Mouse (Mus musculus): ENCODE data around the gene Nmur1. TPM values are rescaled to one million over a fixed set of nuclear protein-coding genes. Genes with fewer than 3 reads are reported as not detected.
A peak's percentile ranks its signal among the peaks of the same experiment; 100 is the strongest.

Gene Nmur1
- polyA plus RNA-seq, 2 experiments from 2014 or later = 1.5 to 4.0 TPM

GRCm38 (mm10) chr1:86409476-86409875, 16.6 kb downstream of the Nmur1 start:
- peak; percentile 28 for ATAC-seq

DNA sequence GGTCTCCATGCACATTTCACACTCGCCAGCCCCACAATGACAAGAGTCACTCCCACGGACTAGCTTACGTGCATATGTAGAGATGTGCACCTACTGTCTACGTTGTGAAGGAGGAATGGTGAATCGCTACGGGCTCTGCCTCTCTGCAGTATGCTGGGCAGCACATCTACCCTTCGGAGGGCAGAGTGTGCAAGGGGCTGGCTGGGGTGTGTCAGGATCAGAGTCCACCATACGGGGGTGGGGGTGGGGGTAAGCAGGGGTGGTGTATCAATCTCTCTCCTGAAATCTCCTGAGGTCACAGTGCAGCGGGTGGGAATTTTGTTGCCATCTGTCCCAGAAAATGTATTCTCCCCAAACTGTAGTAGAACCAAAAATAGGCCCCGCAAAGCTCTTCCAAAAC, 17.5 kb downstream of the Nmur1 start:
- ATAC-seq = no peak

- ATAC-seq = peak; percentile 84
These were observed 19.1 kb downstream of the Nmur1 start for GRCm38 (mm10) chr1:86406914-86407313.

- no peak for ATAC-seq
These were observed 19.7 kb downstream of the Nmur1 start for GRCm38 (mm10) chr1:86406313-86406712.

GRCm38 (mm10) chr1:86404834-86405233, 21.2 kb downstream of the Nmur1 start:
- no peak for ATAC-seq

DNA sequence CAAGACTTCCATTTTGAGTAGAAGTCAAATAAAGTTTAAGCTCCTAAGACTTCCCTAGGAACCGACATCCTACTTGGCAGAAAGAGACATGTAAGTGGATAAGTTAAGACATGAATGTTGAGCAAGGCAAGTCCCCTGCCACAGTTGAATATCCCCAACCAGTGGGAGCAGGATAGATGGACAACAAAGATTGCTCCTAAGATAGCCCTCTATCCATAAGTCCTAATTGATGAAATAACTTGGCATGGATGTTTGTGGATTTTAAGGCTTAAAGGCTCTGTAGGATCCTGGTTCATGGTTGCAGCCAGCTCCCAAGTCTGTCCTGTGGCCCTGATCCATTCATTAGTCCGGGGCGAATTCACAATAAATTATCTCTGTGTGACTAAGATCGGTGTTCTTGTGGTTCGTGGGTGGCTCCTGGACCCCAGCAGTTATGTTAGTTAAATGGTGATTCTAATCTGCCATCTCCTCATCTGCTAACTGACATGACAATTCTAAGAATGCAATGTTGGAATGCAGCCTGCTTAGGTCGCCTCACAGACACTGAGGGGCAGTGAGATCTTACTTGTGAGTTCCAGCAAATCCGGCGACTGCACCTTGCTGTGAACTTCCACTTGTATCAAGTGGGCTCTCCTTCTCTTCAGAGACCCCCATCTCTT, 25.8 kb downstream of the Nmur1 start:
- ATAC-seq = no peak

DNA sequence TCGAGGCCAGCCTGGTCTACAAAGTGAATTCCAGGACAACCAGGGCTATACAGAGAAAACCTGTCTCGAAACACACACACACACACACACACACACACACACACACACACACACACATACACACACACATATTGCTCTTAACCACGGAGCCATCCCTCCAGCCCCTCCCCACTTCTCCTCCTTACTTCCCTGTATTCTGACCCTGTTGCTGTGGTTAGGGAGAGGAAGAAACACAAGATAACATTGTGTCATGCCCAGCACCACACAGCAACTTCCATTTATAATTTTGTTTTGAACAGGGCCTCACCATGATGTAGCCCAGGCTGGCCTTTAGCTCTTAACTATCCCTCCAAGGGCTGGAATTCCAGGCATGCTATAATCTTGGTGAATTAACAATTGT, 26.7 kb downstream of the Nmur1 start:
- no peak for ATAC-seq

GRCm38 (mm10) chr1:86398222-86398621, 27.8 kb downstream of the Nmur1 start:
- no peak for ATAC-seq

GRCm38 (mm10) chr1:86397621-86398020, 28.4 kb downstream of the Nmur1 start:
- ATAC-seq = no peak

DNA sequence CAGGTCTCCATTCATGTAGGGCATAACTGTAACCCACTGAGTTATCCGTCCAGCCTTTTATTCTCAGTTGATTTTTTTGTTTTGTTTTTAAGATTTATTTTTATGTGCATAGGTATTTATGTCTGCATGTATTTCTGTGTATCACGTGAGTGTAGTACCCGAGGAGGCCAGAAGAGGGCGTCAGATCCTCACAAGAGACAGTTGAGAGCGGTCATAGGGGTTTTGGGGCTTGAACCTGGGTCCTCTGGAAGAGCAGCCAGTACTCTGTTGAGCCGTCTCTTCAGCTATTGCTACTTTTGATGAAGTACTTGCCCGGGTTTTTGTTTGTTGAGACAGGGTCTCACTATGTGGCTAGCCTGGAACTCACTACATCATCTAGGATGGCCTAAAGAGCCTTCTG, 30.1 kb downstream of the Nmur1 start:
- ATAC-seq = no peak

- peak; percentile 89 for ATAC-seq
These were observed 31.8 kb downstream of the Nmur1 start for GRCm38 (mm10) chr1:86394246-86394645.

DNA sequence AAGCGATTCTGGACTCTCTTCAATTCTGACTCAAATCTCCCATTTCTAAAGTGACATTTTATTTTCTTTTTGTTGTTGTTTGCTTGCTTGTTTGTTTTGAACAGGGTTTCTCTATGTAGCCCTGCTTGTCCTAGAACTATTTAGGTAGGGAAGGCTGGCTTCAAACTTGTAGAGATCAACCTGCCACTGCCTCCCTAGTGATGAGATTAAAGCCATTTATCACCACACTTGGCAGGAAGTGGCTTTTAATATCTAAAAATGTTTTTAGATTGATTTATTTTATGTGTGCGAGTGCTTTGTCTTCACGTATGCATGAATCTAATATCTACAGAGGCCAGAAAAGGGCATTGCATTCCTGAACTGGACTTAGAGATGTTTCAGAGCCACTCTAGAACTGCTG, 32.8 kb downstream of the Nmur1 start:
- peak; percentile 37 for ATAC-seq

DNA sequence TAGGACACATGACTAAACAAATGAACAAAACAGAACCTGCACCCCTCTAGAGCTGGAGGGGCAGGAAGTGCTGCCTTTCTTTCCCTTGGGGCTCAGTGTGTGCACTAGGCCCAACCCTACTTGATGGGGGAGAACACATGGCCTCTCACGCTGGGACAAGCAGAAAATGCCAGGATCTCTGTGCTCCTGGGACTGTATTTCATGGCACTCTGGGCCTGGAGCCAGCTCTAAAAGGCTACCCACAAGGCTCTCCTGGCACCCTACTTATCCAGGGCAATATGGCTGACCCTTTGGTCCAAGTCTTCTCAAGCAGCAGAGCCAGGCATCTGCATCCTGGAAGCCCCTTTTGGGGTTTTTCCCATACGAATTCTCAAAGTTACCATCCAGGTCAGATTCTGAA, 34.6 kb downstream of the Nmur1 start:
- no peak for ATAC-seq

GRCm38 (mm10) chr1:86389230-86389629, 36.8 kb downstream of the Nmur1 start:
- peak; percentile 52 for ATAC-seq

- ATAC-seq = peak; percentile 81
These were observed 45.0 kb downstream of the Nmur1 start for GRCm38 (mm10) chr1:86381027-86381426.

- no peak for ATAC-seq
These were observed 46.9 kb downstream of the Nmur1 start for GRCm38 (mm10) chr1:86379161-86379569.

- no peak for ATAC-seq
These were observed 47.4 kb downstream of the Nmur1 start for GRCm38 (mm10) chr1:86378662-86379061.

DNA sequence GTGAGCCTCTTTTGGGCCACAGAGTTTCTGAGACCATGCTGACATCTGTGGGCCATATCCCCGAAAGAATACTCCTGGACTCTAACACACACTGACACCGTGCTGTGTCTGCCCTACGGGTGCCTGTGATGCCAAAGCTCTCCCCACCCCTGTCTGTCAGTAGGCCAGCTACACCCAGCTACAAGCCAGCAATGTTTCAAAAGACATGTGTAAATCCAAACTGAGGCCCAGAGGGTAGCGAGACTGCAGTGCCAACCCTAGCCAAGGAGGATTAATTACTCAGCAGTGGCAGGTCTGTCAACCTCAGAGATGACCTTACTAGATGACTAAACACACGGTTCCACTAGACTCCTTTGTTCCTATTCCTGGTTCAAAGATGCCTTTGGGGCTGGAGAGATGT, 49.7 kb downstream of the Nmur1 start:
- no peak for ATAC-seq

- peak; percentile 85 for ATAC-seq
These were observed 54.0 kb downstream of the Nmur1 start for GRCm38 (mm10) chr1:86371997-86372396.

GRCm38 (mm10) chr1:86368086-86368485, 57.9 kb downstream of the Nmur1 start:
- ATAC-seq = no peak

- ATAC-seq = no peak
These were observed 62.4 kb downstream of the Nmur1 start for GRCm38 (mm10) chr1:86363671-86364070.

- ATAC-seq = no peak
These were observed 64.0 kb downstream of the Nmur1 start for GRCm38 (mm10) chr1:86361852-86362615.

- no peak for ATAC-seq
These were observed 65.6 kb downstream of the Nmur1 start for GRCm38 (mm10) chr1:86360441-86360840.

- ATAC-seq = peak; percentile 1
These were observed 66.2 kb downstream of the Nmur1 start for GRCm38 (mm10) chr1:86359798-86360179.
